Mouse (Mus musculus) liver, embryonic 16.5 days (tissue): ENCODE measurements around the gene Ppp1r1b. TPM values are rescaled to one million over a fixed set of nuclear protein-coding genes. Genes with fewer than 3 reads are reported as not detected.

Source experiments
- ATAC-seq: fragments of 200-750 bp; cut with Nextera tagmentation; 2 replicates; pipeline ENCODE4 v1.8.0; 2017; ENCODE audit warnings: low read depth, mild to moderate bottlenecking, moderate number of reproducible peaks, moderate library complexity
- H3K27ac ChIP-seq: fragments of 300-500 bp; sonication (generic); 2 replicates; pipeline ENCODE4 v1.5.1; 2014; ENCODE audit warnings: mild to moderate bottlenecking, low read length
- H3K27me3 ChIP-seq: fragments of 300-500 bp; sonication (generic); 2 replicates; pipeline ENCODE4 v1.6.1; 2014; ENCODE audit warnings: low read depth, low read length, mixed read lengths; ENCODE audit not compliant: control insufficient read depth, insufficient read depth
- H3K36me3 ChIP-seq: fragments of 300-500 bp; sonication (generic); 2 replicates; pipeline ENCODE4 v1.6.1; 2014; ENCODE audit warnings: mild to moderate bottlenecking; ENCODE audit not compliant: control insufficient read depth, insufficient read depth
- H3K4me1 ChIP-seq: fragments of 300-500 bp; sonication (generic); 2 replicates; pipeline ENCODE4 v1.6.1; 2014; ENCODE audit warnings: low read depth, low read length, mixed read lengths; ENCODE audit not compliant: control insufficient read depth
- H3K4me2 ChIP-seq: fragments of 300-500 bp; sonication (generic); 2 replicates; pipeline ENCODE4 v1.6.1; 2014; ENCODE audit warnings: low read depth, low read length, mixed read lengths
- H3K4me3 ChIP-seq: fragments of 300-500 bp; sonication (generic); 2 replicates; pipeline ENCODE4 v1.5.1; 2014; ENCODE audit warnings: low read depth, mild to moderate bottlenecking, low read length
- H3K9ac ChIP-seq: fragments of 300-500 bp; sonication (generic); 2 replicates; pipeline ENCODE4 v1.6.1; 2014; ENCODE audit warnings: low read depth, low read length
- H3K9me3 ChIP-seq: fragments of 300-500 bp; sonication (generic); replicated peaks from 2 replicates; pipeline ENCODE4 v1.6.1; 2016; ENCODE audit warnings: low read length; ENCODE audit not compliant: control insufficient read depth
- WGBS: fragments of 180-500 bp; shearing (Covaris S2); extraction: QIAGEN DNeasy Blood & Tissue Kit; methylation state at CpG from one replicate; pipeline ENCODE4 v1.1.7; 2014; ENCODE audit not compliant: insufficient replicate concordance; 5-methylcytosine and 5-hydroxymethylcytosine counted together
- polyA plus RNA-seq: library from polyadenylated mRNA; unstranded; fragments of >200 nt; fragmentation: Nextera tagmentation; extraction: Ambion mirVana; gene quantifications from 2 replicates; pipeline ENCODE4 v1.2.1, GENCODE M21; 2015

Gene Ppp1r1b
- polyA plus RNA-seq, 1 experiment from 2014 or later = 1.9 TPM

- 0 out of 2 replicates have a peak overlapping the region, but pooled peaks have one; percentile 16 for H3K4me3 ChIP-seq
- no peaks in the 10 kb centered on the region for H3K36me3 ChIP-seq
- H3K4me1 ChIP-seq = peaks cover 35% of the 10 kb centered on the region
- WGBS = 25% methylated on average over 4 of the region's 4 CpGs
- H3K9ac ChIP-seq = peak overlapping the region; percentile 52
- peak overlapping the region; percentile 88 for H3K27ac ChIP-seq
- peak overlapping the region; percentile 54 for H3K4me2 ChIP-seq
- H3K9me3 ChIP-seq = no peaks in the 10 kb centered on the region
- ATAC-seq = peak; percentile 80
- peaks cover 7% of the 10 kb centered on the region for H3K27me3 ChIP-seq
These were observed 44.4 kb downstream of the Ppp1r1b start for GRCm38 (mm10) chr11:98392645-98393044.

- no peaks in the 10 kb centered on the region for H3K9me3 ChIP-seq
- no peak overlapping the region for H3K4me3 ChIP-seq
- peak; percentile 71 for ATAC-seq
- H3K27me3 ChIP-seq = peaks cover 4% of the 10 kb centered on the region; the same call in 1 of the 2 replicates
- H3K36me3 ChIP-seq = no peaks in the 10 kb centered on the region
- peaks cover 35% of the 10 kb centered on the region for H3K4me1 ChIP-seq
- H3K4me2 ChIP-seq = peak overlapping the region; percentile 54
- peak overlapping the region; percentile 88 for H3K27ac ChIP-seq
- WGBS = 6% methylated on average over 6 of the region's 6 CpGs
- peak overlapping the region; percentile 3; the same call in 1 of the 2 replicates for H3K9ac ChIP-seq
These were observed 45.1 kb downstream of the Ppp1r1b start for GRCm38 (mm10) chr11:98393317-98393716.

GRCm38 (mm10) chr11:98394301-98394700 is 46.1 kb downstream of the Ppp1r1b start:
- peaks cover 35% of the 10 kb centered on the region for H3K4me1 ChIP-seq
- H3K9ac ChIP-seq = peak overlapping the region; percentile 12; the same call in 1 of the 2 replicates
- no peaks in the 10 kb centered on the region for H3K36me3 ChIP-seq
- H3K27ac ChIP-seq = peak overlapping the region; percentile 88
- no peaks in the 10 kb centered on the region for H3K9me3 ChIP-seq
- H3K27me3 ChIP-seq = no peaks in the 10 kb centered on the region
- H3K4me3 ChIP-seq = no peak overlapping the region
- WGBS = 63% methylated on average over 6 of the region's 6 CpGs
- ATAC-seq = no peak
- H3K4me2 ChIP-seq = no peak overlapping the region

GRCm38 (mm10) chr11:98395041-98395440 is 46.8 kb downstream of the Ppp1r1b start:
- Histone ChIP-seq H3K36me3 (no peaks in the 10 kb centered on the region), H3K9me3 (no peaks in the 10 kb centered on the region), H3K4me1 (peaks cover 35% of the 10 kb centered on the region), H3K27ac (peak overlapping the region; percentile 88), H3K27me3 (no peaks in the 10 kb centered on the region), H3K4me3 (no peak overlapping the region), H3K4me2 (peak overlapping the region; percentile 37), H3K9ac (peak overlapping the region; percentile 48)
- 9% methylated on average over 4 of the region's 4 CpGs for WGBS
- ATAC-seq = peak; percentile 49

GRCm38 (mm10) chr11:98397946-98398345 is 49.7 kb downstream of the Ppp1r1b start:
- Histone ChIP-seq H3K4me2 (no peak overlapping the region), H3K36me3 (no peaks in the 10 kb centered on the region), H3K4me3 (no peak overlapping the region), H3K9ac (no peak overlapping the region), H3K27ac (no peak overlapping the region), H3K4me1 (peaks cover 34% of the 10 kb centered on the region), H3K27me3 (no peaks in the 10 kb centered on the region), H3K9me3 (no peaks in the 10 kb centered on the region)
- 81% methylated on average over 7 of the region's 7 CpGs for WGBS
- ATAC-seq = no peak

- peak within 1 kb of the TSS; percentile 82 for H3K4me3 ChIP-seq
- H3K4me1 ChIP-seq = peaks cover 11% of the 10 kb centered on the region
- peak; percentile 81 for ATAC-seq
- H3K36me3 ChIP-seq = no peaks in the 10 kb centered on the region
- no peaks in the 10 kb centered on the region for H3K9me3 ChIP-seq
- H3K4me2 ChIP-seq = peak within 1 kb of the TSS; percentile 77
- WGBS = under 1% methylated on average over 40 of the region's 40 CpGs
- H3K27me3 ChIP-seq = no peaks in the 10 kb centered on the region; the same call in 1 of the 2 replicates
- peak within 1 kb of the TSS; percentile 83 for H3K9ac ChIP-seq
- peak within 1 kb of the TSS; percentile 93 for H3K27ac ChIP-seq
These were observed 52.0 kb downstream of the Ppp1r1b start, which contains the start of gene Pgap3 for GRCm38 (mm10) chr11:98400161-98400726. Gene Pgap3 (minus strand): TSS chr11:98400490.

- WGBS = 54% methylated on average over 3 of the region's 3 CpGs
- H3K4me1 ChIP-seq = peaks cover 9% of the 10 kb centered on the region
- H3K9me3 ChIP-seq = no peaks in the 10 kb centered on the region
- H3K27ac ChIP-seq = peak overlapping the region; percentile 93
- H3K9ac ChIP-seq = peak overlapping the region; percentile 83
- no peaks in the 10 kb centered on the region; the same call in 1 of the 2 replicates for H3K27me3 ChIP-seq
- peak; percentile 39; the same call in 1 of the 2 replicates for ATAC-seq
- no peaks in the 10 kb centered on the region for H3K36me3 ChIP-seq
- peak overlapping the region; percentile 82 for H3K4me3 ChIP-seq
- peak overlapping the region; percentile 77 for H3K4me2 ChIP-seq
These were observed 52.6 kb downstream of the Ppp1r1b start for GRCm38 (mm10) chr11:98400816-98401215.

GRCm38 (mm10) chr11:98406621-98407020 is 58.4 kb downstream of the Ppp1r1b start:
- 63% methylated on average over 6 of the region's 6 CpGs for WGBS
- Histone ChIP-seq H3K4me1 (no peaks in the 10 kb centered on the region), H3K4me2 (no peak overlapping the region), H3K9ac (no peak overlapping the region), H3K27me3 (peaks cover 18% of the 10 kb centered on the region), H3K9me3 (no peaks in the 10 kb centered on the region), H3K27ac (no peak overlapping the region), H3K4me3 (no peak overlapping the region), H3K36me3 (no peaks in the 10 kb centered on the region)
- ATAC-seq = no peak
